Mouse (Mus musculus): Measurements from ENCODE around the gene Klhdc1. TPM values are rescaled to one million over a fixed set of nuclear protein-coding genes. Genes with fewer than 3 reads are reported as not detected.

Gene Klhdc1
- polyA plus RNA-seq (2015; fragmentation: Nextera tagmentation; extraction: Ambion mirVana) = 8.0 and 10.9 TPM in 2 replicates

GRCm38 (mm10) chr12:69240876-69241275, at the start of gene Klhdc1:
Gene Klhdc1 (plus strand): TSS chr12:69241176.
- Histone ChIP-seq H3K4me1 (replicated peaks) (peaks cover 10% of the 10 kb centered on the region; the same call in 1 of the 2 replicates), H3K27me3 (no peaks in the 10 kb centered on the region), H3K4me2 (peak within 1 kb of the TSS; percentile 78), H3K27ac (peak within 1 kb of the TSS; percentile 88), H3K9ac (peak within 1 kb of the TSS; percentile 93), H3K4me3 (peak within 1 kb of the TSS; percentile 79), H3K9me3 (replicated peaks) (no peaks in the 10 kb centered on the region), H3K36me3 (no peaks in the 10 kb centered on the region)
- 67% methylated on average over 6 of the region's 6 CpGs for WGBS
- ATAC-seq (replicated peaks; ENCODE audit: insufficient number of reproducible peaks, insufficient read depth, low FRiP score, low read depth) = no peak

- Histone ChIP-seq H3K36me3 (peaks cover 10% of the 10 kb centered on the region), H3K9me3 (replicated peaks) (no peaks in the 10 kb centered on the region), H3K27ac (no peak overlapping the region), H3K27me3 (no peaks in the 10 kb centered on the region), H3K4me2 (no peak overlapping the region), H3K4me1 (replicated peaks) (peaks cover 15% of the 10 kb centered on the region), H3K9ac (no peak overlapping the region), H3K4me3 (no peak overlapping the region)
- no peak for ATAC-seq (replicated peaks; ENCODE audit: insufficient number of reproducible peaks, insufficient read depth, low FRiP score, low read depth)
- 87% methylated on average over 5 of the region's 5 CpGs for WGBS
These were observed 49.6 kb upstream of the Klhdc1 start for GRCm38 (mm10) chr12:69191396-69191795.

GRCm38 (mm10) chr12:69192637-69193036, 48.3 kb upstream of the Klhdc1 start:
- Histone ChIP-seq H3K4me3 (no peak overlapping the region), H3K4me1 (replicated peaks) (peaks cover 7% of the 10 kb centered on the region), H3K27me3 (no peaks in the 10 kb centered on the region), H3K9me3 (replicated peaks) (no peaks in the 10 kb centered on the region), H3K9ac (no peak overlapping the region), H3K36me3 (peaks cover 10% of the 10 kb centered on the region), H3K27ac (no peak overlapping the region), H3K4me2 (no peak overlapping the region)
- ATAC-seq (replicated peaks; ENCODE audit: insufficient number of reproducible peaks, insufficient read depth, low FRiP score, low read depth) = no peak
- WGBS = 92% methylated on average over 2 of the region's 2 CpGs

GRCm38 (mm10) chr12:69196444-69197377, 44.3 kb upstream of the Klhdc1 start, which contains the start of gene Gm49383:
Gene Gm49383 (minus strand): TSS chr12:69197104.
- peak within 1 kb of the TSS; percentile 85 for H3K9ac ChIP-seq
- under 1% methylated on average over 75 of the region's 75 CpGs for WGBS
- H3K27ac ChIP-seq = peak within 1 kb of the TSS; percentile 93
- H3K4me1 ChIP-seq (replicated peaks) = peaks cover 23% of the 10 kb centered on the region
- H3K36me3 ChIP-seq = peaks cover 16% of the 10 kb centered on the region
- peak within 1 kb of the TSS; percentile 85 for H3K4me3 ChIP-seq
- H3K4me2 ChIP-seq = peak within 1 kb of the TSS; percentile 94
- no peaks in the 10 kb centered on the region for H3K9me3 ChIP-seq (replicated peaks)
- peak; percentile 57 for ATAC-seq (replicated peaks; ENCODE audit: insufficient number of reproducible peaks, insufficient read depth, low FRiP score, low read depth)
- no peaks in the 10 kb centered on the region for H3K27me3 ChIP-seq

GRCm38 (mm10) chr12:69197378-69198163, 43.4 kb upstream of the Klhdc1 start:
- no peaks in the 10 kb centered on the region for H3K9me3 ChIP-seq (replicated peaks)
- peak overlapping the region; percentile 94 for H3K4me2 ChIP-seq
- peak overlapping the region; percentile 85 for H3K4me3 ChIP-seq
- H3K36me3 ChIP-seq = peaks cover 18% of the 10 kb centered on the region
- peaks cover 23% of the 10 kb centered on the region for H3K4me1 ChIP-seq (replicated peaks)
- WGBS = under 1% methylated on average over 94 of the region's 94 CpGs
- no peaks in the 10 kb centered on the region for H3K27me3 ChIP-seq
- H3K9ac ChIP-seq = peak overlapping the region; percentile 85
- H3K27ac ChIP-seq = peak overlapping the region; percentile 93
- ATAC-seq (replicated peaks; ENCODE audit: insufficient number of reproducible peaks, insufficient read depth, low FRiP score, low read depth) = peak; percentile 71

GRCm38 (mm10) chr12:69198164-69198535, 42.8 kb upstream of the Klhdc1 start, which contains the start of gene Dnaaf2:
Gene Dnaaf2 (minus strand): TSS chr12:69198429.
- H3K9me3 ChIP-seq (replicated peaks) = no peaks in the 10 kb centered on the region
- H3K4me1 ChIP-seq (replicated peaks) = peaks cover 23% of the 10 kb centered on the region
- peak within 1 kb of the TSS; percentile 85 for H3K9ac ChIP-seq
- ATAC-seq (replicated peaks; ENCODE audit: insufficient number of reproducible peaks, insufficient read depth, low FRiP score, low read depth) = peak; percentile 26; the same call in 1 of the 2 replicates
- H3K27me3 ChIP-seq = no peaks in the 10 kb centered on the region
- peak within 1 kb of the TSS; percentile 85 for H3K4me3 ChIP-seq
- peaks cover 18% of the 10 kb centered on the region for H3K36me3 ChIP-seq
- peak within 1 kb of the TSS; percentile 94 for H3K4me2 ChIP-seq
- H3K27ac ChIP-seq = peak within 1 kb of the TSS; percentile 93
- whole genome bisulfite sequencing = under 1% methylated on average over 18 of the region's 18 CpGs

GRCm38 (mm10) chr12:69198985-69199384, 42.0 kb upstream of the Klhdc1 start:
- Histone ChIP-seq H3K9me3 (replicated peaks) (no peaks in the 10 kb centered on the region), H3K9ac (no peak overlapping the region), H3K27me3 (no peaks in the 10 kb centered on the region), H3K36me3 (peaks cover 18% of the 10 kb centered on the region), H3K4me1 (replicated peaks) (peaks cover 23% of the 10 kb centered on the region), H3K27ac (no peak overlapping the region), H3K4me2 (peak overlapping the region; percentile 94), H3K4me3 (no peak overlapping the region)
- no peak for ATAC-seq (replicated peaks; ENCODE audit: insufficient number of reproducible peaks, insufficient read depth, low FRiP score, low read depth)

- Histone ChIP-seq H3K27me3 (no peaks in the 10 kb centered on the region), H3K4me1 (replicated peaks) (peaks cover 3% of the 10 kb centered on the region; the same call in 1 of the 2 replicates), H3K36me3 (peaks cover 33% of the 10 kb centered on the region), H3K9me3 (replicated peaks) (no peaks in the 10 kb centered on the region), H3K9ac (no peak within 1 kb of the TSS), H3K4me3 (no peak within 1 kb of the TSS), H3K4me2 (no peak within 1 kb of the TSS), H3K27ac (no peak within 1 kb of the TSS)
- no peak for ATAC-seq (replicated peaks; ENCODE audit: insufficient number of reproducible peaks, insufficient read depth, low FRiP score, low read depth)
- 85% methylated on average over 16 of the region's 16 CpGs for WGBS
These were observed 36.7 kb upstream of the Klhdc1 start, which contains the start of gene Gm49384 for GRCm38 (mm10) chr12:69204052-69204833. Gene Gm49384 (minus strand): TSS chr12:69204267.

GRCm38 (mm10) chr12:69207396-69207795, 33.6 kb upstream of the Klhdc1 start:
- H3K4me3 ChIP-seq = no peak overlapping the region
- no peak for ATAC-seq (replicated peaks; ENCODE audit: insufficient number of reproducible peaks, insufficient read depth, low FRiP score, low read depth)
- no peak overlapping the region for H3K27ac ChIP-seq
- H3K4me2 ChIP-seq = no peak overlapping the region
- no peaks in the 10 kb centered on the region for H3K9me3 ChIP-seq (replicated peaks)
- H3K9ac ChIP-seq = no peak overlapping the region
- H3K27me3 ChIP-seq = no peaks in the 10 kb centered on the region
- peaks cover 5% of the 10 kb centered on the region; the same call in 1 of the 2 replicates for H3K4me1 ChIP-seq (replicated peaks)
- peaks cover 25% of the 10 kb centered on the region for H3K36me3 ChIP-seq
- WGBS = 91% methylated on average over 8 of the region's 8 CpGs

GRCm38 (mm10) chr12:69207926-69208325, 33.0 kb upstream of the Klhdc1 start:
- no peak for ATAC-seq (replicated peaks; ENCODE audit: insufficient number of reproducible peaks, insufficient read depth, low FRiP score, low read depth)

More at GRCm38 (mm10) chr12:69207926-69208325, 33.0 kb upstream of the Klhdc1 start:
- no peak overlapping the region for H3K9ac ChIP-seq
- no peaks in the 10 kb centered on the region for H3K27me3 ChIP-seq
- WGBS = 90% methylated on average over 7 of the region's 7 CpGs
- no peak overlapping the region for H3K4me2 ChIP-seq
- H3K36me3 ChIP-seq = peaks cover 27% of the 10 kb centered on the region
- no peak overlapping the region for H3K4me3 ChIP-seq
- no peaks in the 10 kb centered on the region for H3K9me3 ChIP-seq (replicated peaks)
- H3K27ac ChIP-seq = no peak overlapping the region
- H3K4me1 ChIP-seq (replicated peaks) = peaks cover 5% of the 10 kb centered on the region; the same call in 1 of the 2 replicates

Data from heart, embryonic 15.5 days (tissue).